Mouse (Mus musculus) spleen, adult 2 months (tissue): ENCODE measurements around the gene Sft2d1.

Source experiments
- CTCF ChIP-seq: fragments of 200-500 bp; IDR thresholded peaks from 2 replicates; pipeline ENCODE4 v1.5.1; 2011; ENCODE audit warnings: mild to moderate bottlenecking, inconsistent platforms; ENCODE audit not compliant: insufficient read depth, insufficient read length, insufficient replicate concordance; ENCODE audit errors: extremely low read depth
- POLR2A ChIP-seq: fragments of 200-500 bp; IDR thresholded peaks from 2 replicates; pipeline ENCODE4 v1.6.1; 2011; ENCODE audit warnings: low read depth, low read length, inconsistent platforms

- TF ChIP-seq POLR2A (no peak), CTCF (no peak)
These were observed 29.8 kb downstream of the Sft2d1 start for GRCm38 (mm10) chr17:8340407-8341359.
